Mouse (Mus musculus) embryonic fibroblast, embryonic 13.5 days (primary cell): Measurements from ENCODE around the gene Mms19.

Source experiments
- CTCF ChIP-seq: IDR thresholded peaks from 2 replicates; pipeline ENCODE4 v1.5.1; 2011; ENCODE audit warnings: mild to moderate bottlenecking, control low read depth, low read length, moderate library complexity, borderline replicate concordance; ENCODE audit not compliant: insufficient read depth
- POLR2A ChIP-seq: IDR thresholded peaks from 2 replicates; pipeline ENCODE4 v1.6.1; 2011; ENCODE audit warnings: low read depth, mild to moderate bottlenecking, control low read depth, low read length, moderate library complexity

DNA sequence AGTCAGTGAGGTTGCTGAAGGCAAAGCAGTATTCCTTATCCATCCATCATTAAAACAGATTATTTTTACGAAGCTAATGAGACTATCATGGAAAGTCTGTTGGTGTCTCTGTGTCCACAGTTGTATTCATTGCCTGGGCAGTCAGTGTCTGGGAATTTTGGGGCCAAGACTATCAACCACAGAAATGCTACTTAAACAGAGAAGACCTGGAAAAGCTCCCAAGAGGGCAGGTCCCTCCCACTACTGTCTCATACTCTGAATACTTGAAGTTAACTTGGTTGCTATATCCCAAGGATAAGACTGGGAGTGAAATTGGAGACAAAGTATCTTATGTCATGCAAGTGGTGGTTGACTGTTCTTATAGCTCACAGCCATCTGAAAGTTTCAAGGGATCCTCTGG, 45.0 kb downstream of the Mms19 start:
- TF ChIP-seq CTCF (no peak), POLR2A (no peak)
